In genomic region chr16:50482360-50482786, GRCm38 (mm10) we compare ENCODE assay signal across 12 mouse cellular contexts. TPM values are rescaled to one million over a fixed set of nuclear protein-coding genes. Genes with fewer than 3 reads are reported as not detected.
DNase-seq lines count a peak whose midpoint lies in the region; ATAC-seq and TF ChIP-seq lines count a peak whose summit lies in the region.
"Had no signal": no experiment of that assay in that cellular context is flagged by ENCODE, and none has a peak within 500 bp of the region (broad histone marks: within the 10 kb centered on the region; RNA-seq: fewer than 3 reads in every experiment).

No protein-coding gene starts in this region.

- peak; percentile 56; the same call in 1 of the 2 replicates for TF ChIP-seq POLR2A in CH12.LX (IDR thresholded peaks at IDR 0.05; ENCODE audit: low read depth, low read length)

- 18% methylated on average over 9 of the region's 9 CpGs for WGBS in kidney, embryonic 14.5 days
- WGBS in liver, embryonic 16.5 days (ENCODE audit: insufficient replicate concordance): 11% methylated on average over 9 of the region's 9 CpGs

- no peak overlapping the region for H3K4me3 ChIP-seq in kidney, embryonic 14.5 days (ENCODE audit: low read length)
- H3K4me3 ChIP-seq in CH12.LX (replicated peaks in 1 of 3; ENCODE audit: low read depth in 2 of 3, low read length in 2 of 3, poor library complexity in 1 of 3): peak overlapping the region; percentile 44 to 59 (median 58)
- peak overlapping the region; percentile 8 to 15; a peak in 2 of 4 replicates for H3K4me3 ChIP-seq in ES-E14 (ENCODE audit: insufficient read depth in 1 of 2, low read depth in 1 of 2, low read length in 2 of 2, poor library complexity in 1 of 2, severe bottlenecking in 1 of 2)
- H3K4me3 ChIP-seq in liver, embryonic 16.5 days (ENCODE audit: low read depth, low read length): no peak overlapping the region
- H3K4me3 ChIP-seq: hindbrain, embryonic 10.5 days; midbrain, embryonic 13.5 days had no signal

- in situ Hi-C loops in CH12.LX (cut with MboI; ENCODE audit: low pct_ligation_motif_present, low pct_unique_long_range_greater_than_20kb, low sequenced_read_pairs) (no loop called here), ES-E14 (cut with MboI; ENCODE audit: low sequenced_read_pairs in 2 of 2, unreplicated experiment in 2 of 2) (no loop called here)

- H3K4me2 ChIP-seq in kidney, embryonic 14.5 days (replicated peaks; ENCODE audit: low read depth, low read length): peak overlapping the region; percentile 20
- peak overlapping the region; percentile 69 for H3K4me2 ChIP-seq in CH12.LX (ENCODE audit: insufficient read depth, low read depth, poor library complexity, severe bottlenecking)
- H3K4me2 ChIP-seq in liver, embryonic 16.5 days (ENCODE audit: low read depth, low read length): 0 out of 2 replicates have a peak overlapping the region, but pooled peaks have one; percentile 4
- H3K4me2 ChIP-seq: midbrain, embryonic 13.5 days had no signal

- H3K9ac ChIP-seq in kidney, embryonic 14.5 days (ENCODE audit: low read depth, low read length): no peak overlapping the region
- peak overlapping the region; percentile 50 for H3K9ac ChIP-seq in CH12.LX (ENCODE audit: insufficient read depth, low read depth)
- H3K9ac ChIP-seq in ES-E14 (ENCODE audit: insufficient read depth, low read depth, low read length, poor library complexity, severe bottlenecking): no peak overlapping the region
- H3K9ac ChIP-seq in liver, embryonic 16.5 days (ENCODE audit: low read depth, low read length): no peak overlapping the region
- H3K9ac ChIP-seq: midbrain, embryonic 13.5 days had no signal

- no peaks in the 10 kb centered on the region for H3K27me3 ChIP-seq in kidney, embryonic 14.5 days (ENCODE audit: control insufficient read depth, insufficient read depth, low read length)
- no peaks in the 10 kb centered on the region for H3K27me3 ChIP-seq in CH12.LX (replicated peaks)
- H3K27me3 ChIP-seq in liver, embryonic 16.5 days (ENCODE audit: control insufficient read depth, insufficient read depth, low read depth, low read length): no peaks in the 10 kb centered on the region
- H3K27me3 ChIP-seq: midbrain, embryonic 13.5 days had no signal

- no peak for ATAC-seq in kidney, embryonic 14.5 days (ENCODE audit: low FRiP score, low TSS enrichment)
- no peak for ATAC-seq in liver, embryonic 16.5 days (ENCODE audit: low read depth)
- ATAC-seq: midbrain, embryonic 13.5 days had no signal

- no peaks in the 10 kb centered on the region for H3K4me1 ChIP-seq in kidney, embryonic 14.5 days (ENCODE audit: control insufficient read depth, insufficient read depth, low read length)
- peaks cover 24 to 54% of the 10 kb centered on the region in 2 experiments; a peak in 3 of 4 replicates for H3K4me1 ChIP-seq in CH12.LX (ENCODE audit: control insufficient read depth in 1 of 2, insufficient read depth in 2 of 2)
- peaks cover 10 to 16% of the 10 kb centered on the region in 2 experiments; a peak in 3 of 4 replicates for H3K4me1 ChIP-seq in ES-E14 (ENCODE audit: control insufficient read depth in 2 of 2, insufficient read depth in 2 of 2, low read length in 2 of 2, poor library complexity in 1 of 2)
- H3K4me1 ChIP-seq in liver, embryonic 16.5 days (ENCODE audit: control insufficient read depth, low read depth, low read length): no peaks in the 10 kb centered on the region
- H3K4me1 ChIP-seq: midbrain, embryonic 13.5 days had no signal

- no peak for DNase-seq in kidney, adult 9 months
- DNase-seq in CH12.LX (ENCODE audit: extremely low read depth): peak; percentile 78
- no peak for DNase-seq in ES-E14 (ENCODE audit: low read depth, low spot score)
- DNase-seq in gastrocnemius, postnatal 4 days (ENCODE audit: low spot score in 2 of 2): no peak
- DNase-seq in thymus, postnatal 4 days: no peak
- DNase-seq: adrenal gland, postnatal 36 days; cerebellum, adult 8-10 months; thymus, adult 2 months had no signal

- H3K9me3 ChIP-seq in kidney, embryonic 14.5 days (ENCODE audit: control insufficient read depth, low read length): no peaks in the 10 kb centered on the region
- H3K9me3 ChIP-seq in CH12.LX (replicated peaks; ENCODE audit: low read length) (no peaks in the 10 kb centered on the region), ES-E14 (ENCODE audit: control insufficient read depth, insufficient read depth, low read depth, low read length) (no peaks in the 10 kb centered on the region)
- no peaks in the 10 kb centered on the region for H3K9me3 ChIP-seq in liver, embryonic 16.5 days (replicated peaks; ENCODE audit: control insufficient read depth, low read length)
- H3K9me3 ChIP-seq: hindbrain, embryonic 10.5 days; midbrain, embryonic 13.5 days had no signal

- no peak; the same call in 1 of the 2 replicates for TF ChIP-seq RAD21 in CH12.LX (IDR thresholded peaks at IDR 0.05; ENCODE audit: low read depth, low read length)

- no peaks in the 10 kb centered on the region; the same call in none of the 2 replicates for H3K79me2 ChIP-seq in CH12.LX (replicated peaks; ENCODE audit: control insufficient read depth, extremely low read depth, insufficient read depth, poor library complexity, severe bottlenecking)

- H3K36me3 ChIP-seq in kidney, embryonic 14.5 days (ENCODE audit: control insufficient read depth, insufficient read depth, low read length): no peaks in the 10 kb centered on the region
- peaks cover 0 to 6% of the 10 kb centered on the region in 2 experiments for H3K36me3 ChIP-seq in CH12.LX (replicated peaks in 1 of 2; ENCODE audit: control insufficient read depth in 1 of 2, insufficient read depth in 1 of 2, low read length in 1 of 2)
- no peaks in the 10 kb centered on the region for H3K36me3 ChIP-seq in ES-E14 (ENCODE audit: control insufficient read depth, insufficient read depth, low read length, poor library complexity, severe bottlenecking)
- no peaks in the 10 kb centered on the region for H3K36me3 ChIP-seq in liver, embryonic 16.5 days (ENCODE audit: control insufficient read depth, insufficient read depth)
- H3K36me3 ChIP-seq: hindbrain, embryonic 10.5 days; midbrain, embryonic 13.5 days had no signal

- TF ChIP-seq CTCF in CH12.LX (conservative IDR thresholded peaks at IDR 0.05 in 1 of 2, IDR thresholded peaks at IDR 0.05 in 1 of 2; ENCODE audit: low read depth in 2 of 2, low read length in 2 of 2): no peak

- H3K27ac ChIP-seq in kidney, embryonic 14.5 days (ENCODE audit: low read depth, low read length): no peak overlapping the region
- peak overlapping the region; percentile 73 for H3K27ac ChIP-seq in CH12.LX (ENCODE audit: insufficient read depth, low read depth)
- peak overlapping the region; percentile 70 for H3K27ac ChIP-seq in ES-E14 (ENCODE audit: insufficient read depth, low read depth, low read length, poor library complexity, severe bottlenecking)
- H3K27ac ChIP-seq in liver, embryonic 16.5 days (ENCODE audit: low read length): no peak overlapping the region
- H3K27ac ChIP-seq: hindbrain, embryonic 10.5 days; midbrain, embryonic 13.5 days had no signal

- dilution Hi-C loops in CH12.LX (cut with MboI; ENCODE audit: extremely low pct_ligation_motif_present, extremely low pct_unique_long_range_greater_than_20kb, low sequenced_read_pairs): no loop called here

- peak; percentile 64 for TF ChIP-seq EP300 in CH12.LX (IDR thresholded peaks at IDR 0.05; ENCODE audit: low read length)

TF ChIP-seq in CH12.LX, 34 proteins besides CTCF, POLR2A, EP300 and RAD21 (continues in another document):
- 0 out of 2 replicates have a peak, but pooled peaks have one; percentile 29 for TF ChIP-seq NELFE (IDR thresholded peaks at IDR 0.05; ENCODE audit: low read depth, low read length)
- no peak for TF ChIP-seq GABPA (IDR thresholded peaks at IDR 0.05; ENCODE audit: insufficient replicate concordance, low read depth, low read length)
- TF ChIP-seq MXI1 (IDR thresholded peaks at IDR 0.05; ENCODE audit: low read depth, low read length): 0 out of 2 replicates have a peak, but pooled peaks have one; percentile 60
- peak; percentile 59 for TF ChIP-seq RCOR1 (conservative IDR thresholded peaks at IDR 0.05; ENCODE audit: low read depth, low read length)
- TF ChIP-seq IRF4 (IDR thresholded peaks at IDR 0.05; ENCODE audit: low read depth, low read length): peak; percentile 52
- TF ChIP-seq MAZ (IDR thresholded peaks at IDR 0.05; ENCODE audit: low read depth, low read length): 0 out of 2 replicates have a peak, but pooled peaks have one; percentile 19
- TF ChIP-seq ZMIZ1 (IDR thresholded peaks at IDR 0.05; ENCODE audit: low read depth, low read length): peak; percentile 63
- TF ChIP-seq TCF12 (IDR thresholded peaks at IDR 0.05; ENCODE audit: low read depth, low read length): peak; percentile 76
- peak; percentile 81 for TF ChIP-seq ELF1 (IDR thresholded peaks at IDR 0.05; ENCODE audit: low read depth, low read length)
- TF ChIP-seq MEF2A (IDR thresholded peaks at IDR 0.05; ENCODE audit: borderline replicate concordance, low read depth, low read length): peak; percentile 36; the same call in 1 of the 2 replicates

TF ChIP-seq in ES-E14, 5 proteins besides CTCF, POLR2A, EP300 and RAD21:
- TF ChIP-seq HCFC1 (IDR thresholded peaks at IDR 0.05; ENCODE audit: borderline replicate concordance, insufficient read depth, low read length) (no peak), MAFK (IDR thresholded peaks at IDR 0.05; ENCODE audit: insufficient read depth, low read depth, low read length) (0 out of 2 replicates have a peak, but pooled peaks have one; percentile 12)

RNA-seq across cellular contexts. Expression of gene Bbx, which starts 50.2 kb away (rescaled TPM):
- 52.4 and 64.9 TPM in 2 replicates for polyA plus RNA-seq in kidney, embryonic 14.5 days (2014; fragmentation: Nextera tagmentation; extraction: Ambion mirVana)
- total RNA-seq in CH12.LX (2012; rRNA removed) (22.1 and 26.2 TPM in 2 replicates), CH12.LX (2014; rRNA removed) (20.6 and 22.1 TPM in 2 replicates), ES-E14 (2012; rRNA removed) (24.9 and 31.2 TPM in 2 replicates)
- 20.7 and 21.6 TPM in 2 replicates for polyA plus RNA-seq in CH12.LX (2012; ENCODE audit: insufficient read length, low read depth)
- polyA plus RNA-seq in liver, embryonic 16.5 days (2015; fragmentation: Nextera tagmentation; extraction: Ambion mirVana): 6.2 and 6.3 TPM in 2 replicates
- 10 to 100 TPM; 19.1 to 20.0 TPM for total RNA-seq in gastrocnemius, postnatal 4 days (2021)

Comparison
In these comparisons a context has a peak if more than half of its experiments do, and no peak if none do; other contexts are left out.
1. H3K27ac ChIP-seq: peak in CH12.LX (single experiment) and ES-E14 (single experiment); none in kidney, embryonic 14.5 days (single experiment) and liver, embryonic 16.5 days (single experiment).
2. H3K4me2 ChIP-seq: peak in every context shown above with its lines; median percentile 69 in CH12.LX; 20 in kidney, embryonic 14.5 days; 4 in liver, embryonic 16.5 days.
3. H3K4me3 ChIP-seq: peak in CH12.LX (3 of 3) and ES-E14 (2 of 2); none in kidney, embryonic 14.5 days (single experiment) and liver, embryonic 16.5 days (single experiment).